17 mouse cellular contexts compared by ENCODE assay signal in genomic region chr8:54520516-54520915, GRCm38 (mm10). TPM values are rescaled to one million over a fixed set of nuclear protein-coding genes. Genes with fewer than 3 reads are reported as not detected.
"Had no signal": no experiment of that assay in that cellular context is flagged by ENCODE, and none has a peak within 500 bp of the region (broad histone marks: within the 10 kb centered on the region; RNA-seq: fewer than 3 reads in every experiment).

No protein-coding gene starts in this region.

- ATAC-seq: lung, postnatal 0 days; midbrain, embryonic 15.5 days had no signal

- H3K4me3 ChIP-seq: liver, embryonic 15.5 days; lung, embryonic 15.5 days; megakaryocyte, embryonic 14.5 days; midbrain, embryonic 13.5 days; midbrain, embryonic 15.5 days; stomach, embryonic 15.5 days had no signal

- H3K36me3 ChIP-seq: stomach, embryonic 15.5 days had no signal

- H3K27me3 ChIP-seq: liver, embryonic 15.5 days; lung, embryonic 15.5 days; megakaryocyte, embryonic 14.5 days; midbrain, embryonic 13.5 days; midbrain, embryonic 15.5 days; stomach, embryonic 15.5 days had no signal

- H3K9ac ChIP-seq: liver, embryonic 15.5 days; lung, embryonic 15.5 days; midbrain, embryonic 13.5 days; midbrain, embryonic 15.5 days; stomach, embryonic 15.5 days had no signal

- H3K9me3 ChIP-seq: liver, embryonic 15.5 days; lung, embryonic 15.5 days; megakaryocyte, embryonic 14.5 days; midbrain, embryonic 13.5 days; midbrain, embryonic 15.5 days; stomach, embryonic 15.5 days had no signal

- DNase-seq: lung, adult 2 months; lung, postnatal 14 days; lung, postnatal 36 days; right cerebral cortex, postnatal 14 days; thymus, adult 2 months; thymus, postnatal 25 days; thymus, postnatal 4 days had no signal

- H3K4me1 ChIP-seq: lung, embryonic 15.5 days; midbrain, embryonic 13.5 days; midbrain, embryonic 15.5 days; stomach, embryonic 15.5 days had no signal

- H3K27ac ChIP-seq: liver, embryonic 15.5 days; lung, embryonic 15.5 days; macrophage; midbrain, embryonic 13.5 days; midbrain, embryonic 15.5 days; stomach, embryonic 15.5 days; stomach, postnatal 0 days had no signal

- H3K4me2 ChIP-seq: liver, embryonic 15.5 days; lung, embryonic 15.5 days; midbrain, embryonic 11.5 days; midbrain, embryonic 13.5 days; midbrain, embryonic 15.5 days; stomach, embryonic 15.5 days had no signal

RNA-seq across cellular contexts. Expression of gene Asb5, which starts 8.9 kb away (rescaled TPM):
- polyA plus RNA-seq: macrophage had no signal
